Mouse (Mus musculus) cerebellum, adult (tissue): ENCODE measurements around the gene Kmt2a.
A peak's percentile ranks its signal among the peaks of the same experiment; 100 is the strongest.
"Not testable (repeated sequence)": the region's sequence is repeated elsewhere in the genome, so short reads cannot be mapped to it uniquely, and the experiment has no call there.

Source experiments
- ATAC-seq: cut with Nextera tagmentation; 2 replicates; pipeline ENCODE4 v1.9.2; 2017; ENCODE audit warnings: mild to moderate bottlenecking, moderate library complexity, mixed read lengths; ENCODE audit not compliant: insufficient number of reproducible peaks, low FRiP score, low TSS enrichment

The Kmt2a gene

DNA sequence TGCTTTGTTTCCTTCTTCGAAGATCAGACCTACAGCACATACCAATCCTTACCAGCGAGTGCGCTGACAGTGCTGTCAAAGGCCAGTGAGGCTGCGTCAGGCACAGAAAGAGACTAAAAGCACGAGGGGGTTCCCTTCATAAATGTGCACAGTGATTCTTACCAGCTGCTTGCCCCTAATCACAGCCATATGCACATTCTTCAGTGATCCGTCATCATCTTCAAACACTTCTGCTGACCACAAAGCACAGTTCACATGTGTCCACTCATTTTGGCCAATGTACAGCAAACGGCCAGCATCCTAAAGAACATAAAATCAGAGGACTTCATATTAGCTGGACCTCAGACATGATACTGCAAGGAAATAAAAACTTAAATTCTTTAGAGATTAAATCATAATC is 54.4 kb downstream of the Kmt2a start:
- ATAC-seq = no peak

DNA sequence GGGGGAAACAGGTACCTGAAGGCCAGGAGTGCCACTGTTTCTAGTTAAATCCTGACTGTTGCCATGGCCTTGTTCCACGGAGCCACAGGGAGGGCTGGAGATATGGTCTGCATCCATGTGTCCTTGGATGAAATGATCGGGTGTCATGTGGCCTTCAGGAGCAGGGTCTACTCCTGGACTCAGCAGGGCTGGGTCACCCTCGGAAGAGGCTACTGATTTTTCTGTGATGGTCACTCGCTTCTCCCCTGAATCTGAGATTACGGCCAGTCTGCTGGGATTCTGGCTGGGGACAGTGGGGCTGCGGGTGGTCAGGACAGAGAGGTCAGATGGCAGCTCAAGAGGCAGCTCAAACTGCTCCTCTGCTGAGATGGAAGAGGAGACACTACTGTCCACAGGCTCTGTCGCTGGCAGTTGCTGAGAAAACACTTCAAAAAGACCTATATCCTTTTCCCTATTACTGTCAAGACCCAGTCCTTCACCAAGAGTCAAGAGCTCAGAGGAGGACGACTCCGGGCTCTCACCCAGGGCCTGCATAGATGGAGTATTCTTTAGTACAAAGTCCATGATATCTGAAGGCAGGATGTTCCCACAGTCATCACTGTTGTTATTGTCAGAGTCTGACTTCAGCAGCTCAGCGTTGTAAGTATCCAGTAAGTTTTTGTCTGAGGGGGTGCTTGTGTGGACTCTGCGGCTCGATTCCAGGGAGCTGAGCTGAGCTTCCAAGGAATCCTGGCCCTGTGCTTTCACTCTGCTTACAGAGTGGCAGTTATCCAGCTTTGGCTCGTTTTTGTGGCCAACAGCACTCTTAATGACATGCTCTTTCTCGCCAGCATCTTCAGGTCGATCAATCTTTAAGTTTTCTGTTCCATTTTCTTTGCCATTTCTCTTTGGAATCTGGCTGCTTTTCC is 60.9 kb downstream of the Kmt2a start:
- no peak for ATAC-seq

GRCm38 (mm10) chr9:44817522-44817921 is 63.6 kb downstream of the Kmt2a start:
- no peak for ATAC-seq

GRCm38 (mm10) chr9:44814179-44814578 is 66.9 kb downstream of the Kmt2a start:
- ATAC-seq = no peak

- no peak for ATAC-seq
Measured at GRCm38 (mm10) chr9:44810316-44810715, 70.8 kb downstream of the Kmt2a start.

DNA sequence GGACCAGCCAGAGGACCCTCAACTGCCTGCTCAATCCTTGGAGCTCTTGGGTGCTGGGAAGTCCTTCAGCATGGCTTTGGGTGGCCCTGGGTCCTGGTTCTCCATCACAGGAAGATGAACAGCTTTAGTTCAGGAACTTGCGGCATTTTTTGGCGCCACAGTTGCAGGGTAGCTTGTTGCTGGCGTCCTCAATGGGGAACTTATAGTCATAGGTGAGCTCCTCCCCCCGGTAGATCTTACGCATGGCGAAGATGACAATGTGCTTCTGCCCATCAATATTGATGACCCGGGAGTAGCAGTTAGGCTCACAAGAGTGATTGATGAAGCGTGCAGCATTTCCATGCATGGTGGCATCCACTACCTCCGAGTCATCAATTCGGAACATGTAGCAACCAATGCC is 73.3 kb downstream of the Kmt2a start:
- no peak for ATAC-seq

- ATAC-seq = no peak
Measured at GRCm38 (mm10) chr9:44807141-44807540, 74.0 kb downstream of the Kmt2a start.

DNA sequence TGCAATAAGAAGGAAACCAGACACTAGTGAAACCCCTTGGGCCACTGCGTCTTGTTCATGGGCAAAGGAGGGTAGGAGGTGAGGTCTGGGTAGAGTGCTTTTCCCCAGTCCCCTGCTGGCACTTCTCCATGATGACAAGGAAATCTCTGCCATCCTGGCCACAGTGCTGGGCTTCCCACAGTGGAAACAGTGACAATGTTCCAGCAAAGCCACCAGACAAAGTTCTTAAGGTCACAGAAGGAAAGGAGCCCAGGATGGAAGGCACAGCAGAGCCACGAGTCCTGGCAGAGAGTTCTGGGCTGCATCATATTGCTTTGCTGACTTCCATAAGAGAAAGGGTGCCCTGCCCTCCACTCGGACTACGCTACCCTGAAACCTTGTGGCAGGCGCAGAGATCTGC is 75.6 kb downstream of the Kmt2a start:
- no peak for ATAC-seq

- ATAC-seq = no peak
Measured at GRCm38 (mm10) chr9:44804678-44805077, 76.4 kb downstream of the Kmt2a start.

- no peak for ATAC-seq
Measured at GRCm38 (mm10) chr9:44802808-44803450, 78.2 kb downstream of the Kmt2a start, which contains the start of gene Ttc36. TSS of gene Ttc36 (minus strand) at chr9:44803072.

- no peak for ATAC-seq
Measured at GRCm38 (mm10) chr9:44801669-44802068, 79.4 kb downstream of the Kmt2a start.

DNA sequence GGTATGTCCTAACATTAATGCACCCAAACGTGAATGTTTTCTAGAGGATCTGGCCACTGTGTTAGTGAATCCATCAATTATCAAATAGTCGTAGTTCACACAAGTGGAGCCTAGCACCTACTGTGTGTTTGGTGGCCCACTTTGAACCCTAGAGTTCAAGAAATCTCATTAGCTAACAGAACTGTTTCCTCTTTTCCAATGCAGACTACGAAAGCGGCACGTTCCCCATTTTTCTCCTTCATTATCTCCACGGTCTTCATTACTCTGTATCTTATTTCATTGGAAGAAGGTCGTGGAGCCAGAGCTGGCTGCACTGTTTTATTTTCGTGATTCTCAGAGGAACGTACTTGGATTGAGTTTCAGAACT is 81.2 kb downstream of the Kmt2a start:
- ATAC-seq = no peak

- ATAC-seq = peak; percentile 85
Measured at GRCm38 (mm10) chr9:44799102-44799957, 81.8 kb downstream of the Kmt2a start, which contains the start of gene Tmem25. TSS of gene Tmem25 (minus strand) at chr9:44799307.

DNA sequence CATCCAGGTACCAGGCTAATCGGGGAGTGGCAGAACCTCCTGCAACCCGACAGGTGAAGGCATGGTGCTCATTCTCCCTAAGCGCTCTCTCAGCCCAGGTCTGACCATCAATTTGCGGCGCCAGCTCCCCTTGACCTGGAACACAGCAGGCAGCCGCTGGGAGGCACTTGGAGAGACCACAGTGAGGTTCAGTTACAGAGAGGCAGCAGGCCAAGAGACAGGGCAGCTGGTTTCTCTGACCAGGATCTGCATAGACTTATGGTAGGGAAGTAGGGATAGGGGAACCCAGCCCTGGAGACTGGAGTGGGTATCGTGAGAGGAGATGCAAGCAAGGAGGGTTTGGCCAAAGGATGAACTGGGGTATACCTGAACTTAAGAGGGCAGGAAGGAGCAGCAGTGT is 82.8 kb downstream of the Kmt2a start:
- no peak for ATAC-seq

- ATAC-seq = no peak
Measured at GRCm38 (mm10) chr9:44792842-44793241, 88.3 kb downstream of the Kmt2a start.

DNA sequence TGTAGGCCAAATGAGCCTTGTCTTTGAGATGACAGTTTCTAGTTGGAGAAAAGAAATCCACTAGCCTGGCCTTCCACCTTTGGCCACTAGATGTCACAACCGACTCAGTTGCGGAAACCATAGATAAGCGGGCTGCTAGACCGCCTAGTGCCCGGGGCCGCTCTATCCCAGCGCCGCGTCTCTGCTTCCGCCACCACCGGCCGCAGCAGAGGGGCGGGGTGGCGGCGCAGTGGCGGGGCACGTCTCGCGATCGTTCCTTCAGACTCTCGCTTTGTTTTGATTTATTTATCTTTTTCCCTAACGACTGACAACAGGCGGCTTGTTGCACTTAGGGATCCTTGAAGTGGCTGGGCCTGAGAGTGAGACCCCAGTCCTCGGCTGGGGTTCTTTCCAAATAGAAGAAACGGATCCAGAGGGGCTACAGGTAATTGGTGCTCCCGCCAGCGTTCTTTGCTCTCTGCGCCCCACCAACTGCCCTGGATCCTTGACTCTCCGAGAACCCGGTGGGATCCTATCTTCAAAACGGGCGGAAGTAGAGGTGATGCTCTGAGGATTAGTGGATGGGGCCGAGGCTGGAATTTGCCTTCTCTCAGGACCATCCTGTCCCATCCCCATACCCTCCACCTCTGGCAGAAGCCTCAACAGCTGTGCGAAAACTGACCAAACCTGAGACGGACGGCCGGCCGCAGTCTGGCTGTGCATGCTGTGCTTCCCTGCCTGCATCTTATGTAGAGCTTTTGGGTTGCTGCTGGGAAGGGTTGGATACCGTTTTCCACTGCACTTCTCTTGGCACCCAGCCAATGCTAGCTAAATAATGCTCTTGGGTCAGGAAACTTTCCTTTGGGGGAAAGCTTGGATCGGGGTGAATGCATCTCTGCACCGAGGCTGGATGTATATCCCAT is 108.1 kb downstream of the Kmt2a start:
- ATAC-seq = peak; percentile 96

DNA sequence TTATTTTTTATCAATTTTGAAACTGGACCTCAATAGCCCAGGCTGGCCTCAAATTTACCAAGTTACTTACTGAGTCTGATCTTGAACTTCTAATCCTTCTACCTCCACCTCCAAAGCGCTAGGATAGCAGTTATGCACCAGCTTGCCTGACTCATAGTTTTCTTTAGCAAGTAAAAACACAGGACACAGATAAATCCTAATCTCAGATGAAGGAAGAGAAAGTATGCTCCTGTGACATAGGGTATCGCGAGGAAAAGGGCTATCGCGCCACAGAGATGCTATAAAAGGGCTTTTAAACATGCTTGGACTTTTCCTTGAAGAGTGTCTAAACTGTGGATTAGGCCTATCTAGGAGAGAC is 108.7 kb downstream of the Kmt2a start:
- no peak for ATAC-seq

GRCm38 (mm10) chr9:44771376-44771775 is 109.7 kb downstream of the Kmt2a start:
- ATAC-seq = no peak

GRCm38 (mm10) chr9:44768029-44768394 is 113.1 kb downstream of the Kmt2a start:
- ATAC-seq = not testable (repeated sequence)
